Mouse (Mus musculus): ENCODE results near the gene Dnajb3.

Gene Dnajb3

DNA sequence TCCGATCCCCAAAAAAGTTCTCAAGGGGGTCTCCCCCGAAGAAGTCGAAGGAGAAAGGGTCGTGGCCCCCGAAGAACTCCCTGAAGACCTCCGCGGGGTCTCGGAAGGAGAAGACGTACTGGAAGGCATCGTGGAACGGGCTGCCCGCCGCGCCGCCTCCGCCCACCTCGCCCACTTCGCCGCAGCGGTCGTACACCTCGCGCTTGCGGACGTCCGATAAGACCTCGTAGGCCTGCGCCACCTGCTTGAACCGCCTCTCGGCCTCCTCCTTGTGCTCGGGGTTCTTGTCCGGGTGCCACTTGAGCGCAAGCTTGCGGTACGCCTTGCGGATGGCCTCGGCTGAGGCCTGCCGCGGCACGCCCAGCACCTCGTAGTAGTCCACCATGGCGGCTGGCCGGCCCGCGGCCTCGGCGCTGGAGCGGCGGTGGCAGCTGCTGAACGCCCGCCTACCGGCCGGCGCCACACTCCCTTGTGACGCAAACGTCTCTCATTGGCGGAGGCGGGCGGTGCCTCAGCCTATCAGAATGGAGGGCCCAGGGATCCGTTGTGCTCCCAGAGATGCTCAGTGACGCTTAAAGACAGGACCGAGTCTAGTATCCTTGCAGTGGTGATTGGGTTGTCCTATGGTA lies at the start of gene Dnajb3:
Dnajb3 (minus strand) TSS at position 489 of the 629 bp plus-strand sequence.
- DNase-seq = peak; percentile 87

DNA sequence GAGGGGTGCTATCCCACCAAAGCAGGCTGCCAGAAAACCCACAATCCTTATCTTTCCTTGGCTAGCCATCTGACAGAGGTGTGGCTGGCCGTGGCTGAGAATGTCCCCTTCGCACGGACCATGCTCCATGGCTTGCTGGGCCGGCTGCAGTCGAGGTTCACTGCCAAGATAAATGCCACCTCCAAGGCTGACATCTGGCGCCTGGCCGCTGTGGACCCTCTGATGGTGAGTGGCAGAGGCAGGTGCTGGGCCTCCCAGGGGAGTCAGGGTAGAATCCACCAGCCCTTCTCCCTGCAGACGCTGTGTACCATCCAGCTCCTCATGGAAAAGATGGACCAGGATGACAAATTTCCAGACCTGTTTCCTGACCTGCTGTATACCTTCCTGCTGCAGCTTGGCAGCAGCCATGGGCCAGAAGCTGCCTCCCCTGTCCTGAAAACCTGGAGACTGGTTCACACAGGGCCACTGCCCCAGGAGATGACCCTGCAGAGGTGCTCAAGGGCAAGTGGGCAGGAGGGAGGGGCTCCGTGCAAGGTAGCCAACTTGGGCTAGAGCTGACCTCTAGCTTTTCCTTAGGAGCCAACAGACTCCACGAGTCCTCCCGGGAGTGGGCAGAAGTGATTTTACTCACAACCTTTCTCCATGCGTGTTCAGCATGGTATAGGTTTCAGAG lies 49.3 kb upstream of the Dnajb3 start:
- DNase-seq = no peak

DNA sequence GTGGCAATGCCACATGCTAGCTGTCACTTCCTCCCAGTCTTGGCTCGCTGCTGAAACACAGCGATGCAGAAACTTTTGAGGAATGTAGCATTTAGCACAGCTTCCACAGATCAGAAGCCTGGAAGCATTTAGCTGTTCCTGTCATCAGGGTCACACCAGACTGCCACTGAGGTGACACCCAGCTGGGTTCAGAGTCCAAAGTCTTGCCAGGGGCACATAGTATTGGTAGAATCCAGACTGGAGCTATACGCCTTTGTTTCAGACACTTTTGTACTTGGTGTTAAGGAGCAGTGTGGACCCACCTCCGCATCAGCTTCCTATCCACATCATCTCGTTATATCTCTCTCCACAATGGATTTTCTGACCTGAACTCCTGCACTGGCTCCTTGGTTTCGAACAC lies 48.0 kb upstream of the Dnajb3 start:
- DNase-seq = no peak

DNA sequence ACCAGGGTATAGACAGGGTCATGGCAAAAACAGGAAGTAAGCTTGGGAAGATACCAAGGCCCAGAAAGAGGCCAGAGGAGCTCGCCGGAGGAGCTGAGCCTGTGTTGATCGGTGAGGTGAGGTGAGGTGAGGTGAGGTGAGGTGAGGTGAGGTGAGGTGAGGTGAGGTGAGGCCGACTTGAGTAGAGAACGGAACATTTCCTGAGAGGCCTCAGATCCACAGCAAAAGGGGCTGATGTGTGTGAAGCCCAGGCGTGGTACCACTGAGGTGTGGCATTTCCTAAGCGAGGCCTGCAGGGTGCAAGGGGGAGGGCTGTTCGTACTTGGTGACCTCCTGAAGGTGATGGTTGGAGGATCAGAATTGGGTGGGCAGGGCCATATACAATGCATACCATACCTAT lies 47.5 kb upstream of the Dnajb3 start:
- DNase-seq = no peak

DNA sequence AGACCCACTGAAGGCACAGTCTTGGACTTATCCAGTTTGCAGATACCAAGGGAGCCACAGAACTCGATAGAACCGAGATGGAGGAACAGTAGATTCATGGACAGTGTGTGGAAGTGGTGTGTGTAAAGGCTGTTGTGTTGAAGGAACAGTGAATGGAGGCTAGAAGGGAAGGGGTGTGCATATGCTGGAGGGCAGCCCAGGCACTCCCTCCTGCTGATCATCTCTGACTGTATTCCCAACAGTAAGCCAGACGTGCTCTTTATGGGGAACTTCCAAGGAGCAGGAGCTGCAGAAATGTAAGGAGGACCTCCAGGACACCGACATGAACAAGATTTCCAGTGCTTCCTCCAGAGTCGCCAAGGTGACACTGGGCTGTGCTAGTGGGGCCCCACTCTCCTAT lies 44.4 kb upstream of the Dnajb3 start:
- DNase-seq = no peak

DNA sequence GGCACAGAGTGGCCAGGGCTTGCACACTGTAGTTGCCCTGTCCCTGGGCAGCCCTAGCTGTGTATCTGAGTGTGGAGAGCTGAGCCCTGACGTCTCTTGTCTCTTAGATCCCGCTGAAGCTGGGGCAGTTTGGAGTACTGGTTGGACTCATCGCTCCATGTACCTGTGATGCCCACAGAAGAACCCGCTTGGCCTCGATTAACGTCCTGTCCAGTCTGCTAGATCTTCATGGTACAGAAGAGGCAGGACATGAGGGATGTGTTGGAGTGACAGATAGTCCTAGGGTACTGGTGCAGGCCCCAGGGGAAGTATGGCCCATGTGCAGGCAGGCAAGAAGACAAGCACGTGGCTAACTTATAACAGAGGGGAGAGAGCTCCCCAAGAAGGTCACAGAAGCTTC lies 44.0 kb upstream of the Dnajb3 start:
- no peak for DNase-seq

DNA sequence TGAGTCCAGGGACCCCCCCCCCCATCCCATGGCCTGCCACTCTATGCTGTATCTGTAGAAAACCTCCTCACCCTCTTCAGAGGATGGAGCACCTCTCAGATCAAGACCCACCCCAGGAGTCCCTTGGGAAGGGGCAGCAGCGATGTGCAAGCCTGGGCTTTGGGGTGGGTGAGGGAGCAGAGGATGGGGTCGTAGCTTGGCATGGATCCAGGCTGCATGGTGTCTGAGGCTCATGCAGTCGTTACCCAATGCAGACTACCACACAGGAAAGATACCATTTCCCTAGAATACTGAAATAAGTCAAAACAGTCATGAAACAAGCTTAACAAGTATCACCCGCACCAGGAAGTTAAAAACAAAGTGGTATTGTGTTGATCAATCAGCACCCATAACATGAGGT lies 43.1 kb upstream of the Dnajb3 start:
- no peak for DNase-seq

DNA sequence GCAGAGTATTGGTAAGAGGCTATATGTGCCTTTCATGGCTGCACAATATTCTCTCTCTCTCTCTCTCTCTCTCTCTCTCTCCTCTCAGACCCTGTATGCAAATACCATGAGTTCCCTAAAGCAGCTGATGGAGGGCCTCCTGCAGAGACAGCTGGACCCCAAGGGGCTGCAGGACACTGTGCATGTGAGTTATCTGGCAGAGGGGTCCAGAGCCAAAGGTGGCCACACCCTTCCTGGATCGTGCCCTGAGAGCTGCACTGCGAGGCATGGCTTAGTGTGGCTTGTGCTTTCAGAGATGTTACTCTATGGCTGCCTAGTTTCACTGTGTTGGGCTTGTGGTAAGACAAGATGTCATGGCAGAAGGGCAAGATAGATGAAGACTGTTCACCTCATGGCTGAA lies 42.1 kb upstream of the Dnajb3 start:
- no peak for DNase-seq

DNA sequence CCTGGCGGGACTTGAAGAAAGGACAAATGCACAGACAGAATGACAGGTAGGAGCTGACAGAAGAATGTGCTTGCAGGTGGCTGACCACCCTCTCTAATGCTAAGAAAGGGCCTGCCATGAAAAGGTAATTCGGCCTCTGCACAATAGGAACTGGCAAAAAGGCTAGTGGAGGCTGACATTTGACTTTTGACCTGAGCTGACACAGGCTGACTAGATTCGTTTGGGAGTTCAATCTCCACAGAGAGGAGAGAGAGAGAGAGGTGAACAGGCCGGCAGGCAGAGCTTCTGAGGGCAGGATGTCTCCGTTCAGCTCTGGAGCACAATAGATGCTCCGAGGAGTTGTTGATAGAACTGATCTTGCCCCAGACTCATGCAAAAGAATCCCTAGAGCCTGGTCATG lies 40.8 kb upstream of the Dnajb3 start:
- no peak for DNase-seq

DNA sequence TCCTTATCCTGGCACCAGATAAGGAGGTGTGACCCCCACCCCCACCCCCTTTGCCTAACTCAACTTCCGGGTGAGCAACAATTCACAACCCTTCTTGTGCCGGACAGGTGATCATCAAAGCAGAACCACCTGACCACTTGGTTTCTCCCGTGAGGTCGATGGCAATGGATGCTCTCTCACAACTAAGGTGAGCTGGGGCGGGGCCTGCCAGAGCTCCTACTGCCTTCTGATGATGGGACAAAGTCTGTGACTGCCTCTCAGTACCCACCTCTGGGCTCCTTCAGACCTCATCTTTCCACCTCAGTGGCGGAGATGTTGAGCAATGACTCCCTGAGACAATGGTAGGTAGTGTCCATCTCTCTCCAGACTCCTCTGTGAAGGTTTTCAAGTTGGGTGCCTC lies 40.3 kb upstream of the Dnajb3 start:
- DNase-seq = no peak

DNA sequence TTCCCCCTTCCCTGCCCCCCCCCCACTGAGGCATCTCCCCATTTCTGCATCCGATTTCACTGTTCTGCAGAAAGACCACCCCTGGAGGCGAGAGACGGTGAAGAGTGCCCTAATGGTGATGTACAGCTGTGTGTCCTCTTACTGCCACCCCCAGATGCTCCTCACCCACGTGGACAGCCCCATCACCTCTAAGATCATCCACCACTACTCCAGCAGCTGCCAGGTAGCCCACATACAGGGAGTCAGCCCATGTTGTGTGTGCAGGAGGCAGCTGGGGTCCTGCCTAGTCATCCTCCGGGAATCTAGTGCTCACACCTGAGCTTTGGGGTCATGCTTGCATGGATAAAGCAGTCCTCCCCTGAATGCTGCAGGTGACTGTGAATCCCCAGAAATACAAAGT lies 38.3 kb upstream of the Dnajb3 start:
- no peak for DNase-seq

DNA sequence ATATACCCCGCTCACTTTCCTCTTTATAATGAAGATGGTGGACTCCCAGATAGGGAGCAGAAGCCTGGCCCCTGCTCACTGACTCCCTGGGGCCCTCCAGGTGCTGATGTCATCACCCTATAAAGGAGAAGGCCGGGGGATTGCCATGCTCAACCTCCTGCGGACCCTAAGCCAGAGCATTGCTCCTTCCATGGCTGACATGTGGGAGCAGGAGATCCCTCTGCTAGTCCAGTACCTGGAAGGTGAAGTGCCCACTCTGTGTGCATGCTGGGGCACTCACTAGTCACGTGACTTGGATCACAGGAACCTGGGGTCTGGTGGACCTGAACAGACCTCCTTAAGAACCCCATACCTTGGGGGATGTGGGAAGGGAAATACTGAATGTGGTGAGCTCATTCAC lies 35.0 kb upstream of the Dnajb3 start:
- DNase-seq = no peak

DNA sequence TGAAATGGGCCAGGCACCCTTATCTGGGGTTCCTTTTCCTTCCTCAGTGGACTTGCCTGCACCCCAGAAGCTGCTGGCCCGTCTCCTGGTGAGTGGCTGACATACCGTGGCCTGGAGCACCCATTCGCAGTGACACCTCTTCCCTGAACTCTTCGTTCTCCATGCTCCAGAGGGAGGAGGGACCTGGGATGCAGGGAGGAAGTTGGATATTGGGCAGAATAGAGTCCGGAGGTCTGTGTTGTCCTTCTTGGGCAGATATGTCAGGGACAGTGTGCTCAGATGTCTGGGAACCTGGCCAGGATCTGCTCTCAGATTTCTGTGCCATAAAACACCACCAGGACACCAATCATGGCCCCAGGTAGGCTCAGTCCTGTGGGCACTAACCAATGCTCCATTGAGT lies 34.5 kb upstream of the Dnajb3 start:
- DNase-seq = no peak

DNA sequence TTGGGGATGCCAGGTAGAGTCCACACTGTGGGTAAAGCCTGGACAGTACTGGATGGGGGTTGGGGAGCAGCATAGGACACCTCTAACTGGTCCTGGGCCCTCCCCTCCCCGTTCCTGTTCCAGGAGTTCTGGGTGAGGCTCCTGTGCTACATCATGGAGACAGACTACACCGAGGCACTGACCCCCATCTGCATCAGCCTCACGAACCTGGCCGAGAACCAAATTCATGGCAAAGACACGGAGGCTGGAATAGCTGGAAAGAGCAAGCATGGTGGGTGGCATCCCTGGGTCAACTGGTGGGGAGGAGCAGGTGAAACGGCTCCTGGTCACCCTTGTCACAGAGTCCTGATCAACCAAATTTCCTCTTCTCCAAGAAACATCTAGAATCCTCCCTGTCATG lies 33.2 kb upstream of the Dnajb3 start:
- DNase-seq = no peak

DNA sequence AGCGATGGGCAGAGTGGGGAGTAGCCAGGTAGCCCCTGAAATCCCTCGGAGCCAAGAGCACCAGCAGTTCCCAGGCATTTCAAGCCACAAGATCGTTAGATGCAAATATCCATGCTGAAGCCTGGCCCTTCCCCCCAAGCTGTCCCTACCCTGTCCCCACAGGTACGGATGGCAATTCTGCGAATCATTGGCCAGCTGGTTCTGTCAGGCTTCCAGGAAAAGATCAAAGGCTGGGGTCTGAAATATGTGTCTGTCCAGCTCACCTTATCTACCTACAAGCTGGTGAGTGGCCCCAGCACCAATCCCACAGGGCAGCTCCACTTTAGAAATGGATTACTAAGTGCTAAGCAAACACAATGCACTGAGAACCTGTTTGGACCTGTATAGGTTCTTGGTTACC lies 31.7 kb upstream of the Dnajb3 start:
- no peak for DNase-seq

DNA sequence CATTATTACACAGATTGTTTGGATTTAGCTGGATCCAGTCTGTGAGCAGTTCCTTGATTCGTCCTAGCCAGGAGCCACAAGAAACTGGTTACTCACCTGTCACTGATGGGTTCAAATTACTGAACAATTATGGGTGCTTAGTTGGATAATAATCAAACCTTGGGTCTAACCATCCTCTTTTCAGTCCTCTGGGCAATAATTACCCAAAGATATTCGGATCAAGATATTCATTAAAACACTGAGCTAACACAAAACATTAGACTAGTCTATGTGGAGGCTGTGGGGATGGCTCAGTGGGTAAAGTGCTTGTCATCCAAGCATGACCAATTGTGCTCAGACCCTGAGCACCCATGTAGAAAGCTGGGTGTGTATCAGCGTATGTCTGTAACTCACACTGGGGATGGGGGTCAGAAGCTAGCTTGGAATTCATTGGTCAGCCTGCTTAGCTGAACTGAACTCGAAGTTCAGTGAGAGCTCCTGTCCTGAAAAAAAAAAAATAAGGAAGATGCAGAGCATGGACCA lies 30.4 kb upstream of the Dnajb3 start:
- DNase-seq = no peak

DNA sequence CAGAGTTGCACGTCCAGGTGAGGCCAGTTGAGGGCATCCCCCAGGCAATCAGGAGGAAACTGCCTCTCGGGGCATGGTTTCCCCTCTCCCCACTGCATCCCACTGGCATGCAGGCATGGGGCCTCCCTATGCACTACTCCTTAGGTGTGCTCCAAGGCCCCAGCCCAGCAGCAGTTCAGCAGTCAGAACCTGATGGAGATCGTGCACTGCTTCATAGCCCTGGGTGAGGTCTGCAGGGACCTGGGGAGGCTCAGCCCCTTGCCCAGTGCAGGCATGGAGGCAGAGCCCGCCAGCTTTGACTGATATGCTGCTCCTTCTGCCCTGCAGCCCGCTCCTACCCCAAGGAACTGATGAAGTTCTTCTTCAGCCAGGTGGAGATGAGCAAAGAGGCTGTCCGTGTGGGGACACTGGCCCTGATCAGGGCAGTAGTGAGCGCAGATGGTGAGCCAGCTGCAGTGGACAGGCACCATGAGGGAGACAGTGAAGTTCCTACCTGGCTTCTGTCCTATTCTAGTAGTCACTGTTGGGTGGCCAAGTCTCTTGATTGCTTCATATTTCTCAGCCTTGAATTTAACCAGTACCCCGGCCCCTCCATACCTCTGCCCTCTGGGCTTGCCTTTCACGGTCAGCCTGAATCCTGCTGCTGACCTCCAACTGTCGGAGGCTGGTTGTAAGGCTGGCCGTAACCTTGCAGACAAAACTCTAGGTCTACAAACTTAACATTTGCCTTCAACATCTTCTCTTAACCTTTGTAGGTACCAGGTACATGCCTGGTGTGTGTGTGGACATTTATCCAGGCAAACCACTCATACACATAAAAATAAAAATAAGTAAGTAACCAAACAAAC lies 29.7 kb upstream of the Dnajb3 start:
- DNase-seq = no peak

DNA sequence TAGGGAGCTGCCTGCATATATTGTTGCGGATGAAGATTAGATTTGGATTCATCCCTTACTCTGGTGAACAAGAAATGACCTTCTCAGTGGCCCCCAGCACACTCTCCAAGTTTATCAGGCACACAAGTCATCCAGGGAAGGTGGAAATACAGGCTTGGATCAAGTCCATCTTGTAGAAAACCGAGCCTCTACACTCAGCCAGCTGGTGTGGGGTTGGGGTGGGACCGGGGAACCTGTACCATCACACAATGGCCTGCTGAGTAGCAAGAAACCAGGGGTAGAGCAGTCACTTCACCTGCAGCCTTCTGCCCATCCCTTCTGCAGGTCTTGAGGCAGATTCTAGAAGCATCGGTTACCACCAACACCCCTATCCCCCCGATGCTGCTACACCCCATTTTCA lies 29.1 kb upstream of the Dnajb3 start:
- DNase-seq = no peak

DNA sequence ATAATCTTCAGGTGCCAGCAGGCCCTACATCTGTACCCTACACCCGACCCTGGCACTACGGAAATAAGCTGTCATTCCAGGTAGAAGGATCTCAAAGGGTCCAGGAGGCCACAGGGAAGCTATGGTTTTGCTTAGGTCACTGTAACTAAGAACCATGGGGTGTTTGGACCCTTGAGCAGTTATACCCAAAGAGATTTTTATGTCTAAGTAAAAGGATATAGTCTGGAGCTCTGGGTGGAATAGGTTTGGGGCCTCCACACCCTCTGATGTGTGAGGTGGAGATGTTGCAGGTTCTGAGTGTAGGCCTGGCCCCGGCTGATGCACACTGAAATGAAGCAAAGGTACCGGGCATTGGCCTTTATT lies 28.6 kb upstream of the Dnajb3 start:
- DNase-seq = no peak

DNA sequence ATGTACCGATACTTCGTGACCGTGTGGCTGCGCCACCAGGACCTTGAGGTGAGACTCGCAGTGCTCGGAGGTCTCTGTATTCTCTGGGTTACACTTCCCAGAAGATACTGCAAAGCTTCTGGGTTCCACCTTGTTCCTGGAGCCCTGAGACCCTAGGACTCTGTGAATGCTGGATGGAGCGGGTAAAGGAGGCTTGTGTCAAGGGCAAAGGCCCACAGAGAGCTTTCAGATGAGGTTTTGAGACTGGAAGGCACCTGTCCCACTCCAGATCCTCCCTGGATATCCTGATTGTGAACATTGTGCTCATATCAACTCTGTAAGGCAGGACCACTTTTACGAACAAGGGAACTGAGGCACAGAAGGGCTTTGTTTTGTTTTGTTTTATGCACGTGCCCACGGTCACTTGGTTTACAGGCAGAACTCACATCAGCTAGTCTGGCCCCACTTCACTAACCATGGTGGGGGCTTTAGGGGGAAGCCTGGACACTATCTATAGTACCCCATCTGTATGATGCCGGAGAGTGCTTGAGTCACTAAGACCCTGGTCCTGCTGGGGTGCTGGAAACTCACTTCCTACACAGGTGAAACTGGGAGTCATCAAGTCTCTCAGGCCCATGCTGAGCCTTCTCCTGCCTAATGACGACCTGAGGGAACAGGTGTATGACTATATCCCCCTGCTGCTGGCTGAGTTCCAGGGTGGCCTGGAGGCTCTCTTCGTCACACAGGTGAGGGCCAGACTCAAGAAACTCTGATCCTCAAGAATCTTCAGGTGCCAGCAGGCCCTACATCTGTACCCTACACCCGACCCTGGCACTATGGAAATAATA lies 28.1 kb upstream of the Dnajb3 start:
- peak; percentile 13 for DNase-seq

DNA sequence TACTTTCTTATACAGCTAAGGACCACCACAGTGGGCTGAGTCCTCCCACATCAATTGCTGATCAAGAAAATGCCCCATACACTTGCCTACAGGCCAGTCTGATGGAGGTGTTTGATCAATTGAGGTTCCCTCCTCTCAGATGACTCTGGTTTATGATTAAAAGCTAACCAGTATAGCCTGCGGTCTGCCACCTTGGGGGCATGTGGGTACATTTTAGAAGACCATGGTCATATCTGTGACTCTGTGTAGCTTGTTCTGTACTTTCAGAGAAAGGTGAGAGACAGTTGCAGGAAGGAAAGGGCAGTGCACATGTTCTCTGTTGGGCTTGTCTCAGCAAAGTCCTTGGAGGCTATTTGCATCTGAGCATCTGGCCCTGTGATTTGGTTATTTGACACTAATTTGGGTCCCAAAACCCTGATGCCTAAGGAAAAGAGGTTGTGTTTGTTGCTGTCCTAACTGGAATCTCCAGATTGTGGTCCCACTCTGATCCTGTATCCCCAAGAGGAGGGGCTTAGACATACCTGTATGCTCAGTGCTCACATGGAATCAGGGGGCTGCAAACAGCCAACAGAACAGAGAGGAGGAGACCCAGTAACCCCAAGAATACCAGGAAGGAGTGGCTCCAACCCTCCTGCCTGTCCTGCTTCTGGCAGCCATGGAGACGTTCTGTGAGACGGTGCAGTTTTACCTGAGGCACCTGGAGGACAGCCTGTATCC lies 27.2 kb upstream of the Dnajb3 start:
- DNase-seq = peak; percentile 12

DNA sequence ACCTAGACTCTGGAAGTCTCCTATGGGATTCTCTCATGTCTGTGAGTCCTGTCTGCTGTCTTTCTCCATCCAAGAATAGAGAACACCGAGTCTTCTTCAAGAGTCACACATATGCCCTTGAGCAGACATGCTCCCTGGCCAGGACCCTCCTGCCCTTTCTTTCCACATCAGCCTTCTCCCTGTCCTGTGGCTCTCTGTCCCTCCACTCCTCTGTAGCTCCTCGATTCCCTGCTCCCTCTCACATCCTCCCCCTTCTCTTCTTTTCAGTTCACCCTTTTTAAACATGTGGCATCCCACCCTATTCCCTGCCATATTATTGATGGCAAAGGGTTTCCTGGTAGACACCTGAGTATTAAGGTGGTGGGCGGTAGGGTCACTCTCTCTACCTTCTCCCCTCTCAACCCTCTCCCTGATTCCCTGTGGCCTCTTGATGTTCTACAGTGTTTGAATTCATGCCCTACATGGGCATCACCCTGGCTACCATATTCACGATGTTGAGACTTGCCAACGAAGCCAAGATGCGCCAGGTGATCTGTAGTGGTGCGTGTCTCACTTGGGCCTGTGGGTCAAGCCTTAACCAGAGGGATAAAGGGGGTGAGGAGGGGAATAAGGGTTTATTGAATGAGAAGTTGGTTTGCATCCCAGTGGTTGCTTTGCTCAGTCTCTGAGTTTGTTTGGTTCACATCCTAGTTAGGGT lies 26.4 kb upstream of the Dnajb3 start:
- peak; percentile 9 for DNase-seq
